Mouse (Mus musculus): ENCODE data around the gene Tgm6.

- TF ChIP-seq CTCF (IDR thresholded peaks at IDR 0.05) (no peak), EP300 (IDR thresholded peaks at IDR 0.05; ENCODE audit: insufficient read depth, low read depth, low read length) (no peak), POLR2A (IDR thresholded peaks at IDR 0.05; ENCODE audit: insufficient read depth, low read depth, low read length) (no peak)
These were observed 45.2 kb downstream of the Tgm6 start for GRCm38 (mm10) chr2:130157231-130158087.

Measured in heart, adult 2 months (tissue).